Mouse (Mus musculus): Measurements from ENCODE around the gene Atp13a4. TPM values are rescaled to one million over a fixed set of nuclear protein-coding genes. Genes with fewer than 3 reads are reported as not detected.

The Atp13a4 gene
- polyA plus RNA-seq (2017; shearing (Covaris generic)) = not detected

GRCm38 (mm10) chr16:29544829-29545228 lies at the start of gene Atp13a4:
Gene Atp13a4, minus strand, starts transcription at chr16:29544864.

GRCm38 (mm10) chr16:29579167-29579786 lies 34.6 kb upstream of the Atp13a4 start, which contains the start of gene Opa1:
Gene Opa1, plus strand, starts transcription at chr16:29579334.

GRCm38 (mm10) chr16:29378458-29378857 lies 166.2 kb downstream of the Atp13a4 start, which contains the start of gene Atp13a5:
Gene Atp13a5, minus strand, starts transcription at chr16:29378732.

Other genes with a start within 250 kb of the Atp13a4 start
- gene Atp13a5, start 166.1 kb downstream of the Atp13a4 start, polyA plus RNA-seq (2017; shearing (Covaris generic)) = not detected
- 49.1 TPM for gene Opa1, start 34.5 kb upstream of the Atp13a4 start, polyA plus RNA-seq (2017; shearing (Covaris generic))